24 mouse cellular contexts compared by ENCODE assay signal in genomic region chr2:84955435-84955834, GRCm38 (mm10). TPM values are rescaled to one million over a fixed set of nuclear protein-coding genes. Genes with fewer than 3 reads are reported as not detected.
"Had no signal": no experiment of that assay in that cellular context is flagged by ENCODE, and none has a peak within 500 bp of the region (broad histone marks: within the 10 kb centered on the region; RNA-seq: fewer than 3 reads in every experiment).

No protein-coding gene starts in this region.

- DNase-seq: lung, adult 18-20 months; lung, embryonic 14.5 days; lung, postnatal 10 days; lung, postnatal 4 days; midbrain, embryonic 14.5 days; retina, postnatal 1 day; right cerebral cortex, adult 18-20 months; right cerebral cortex, postnatal 25 days; right cerebral cortex, postnatal 4 days; spleen, adult 18-20 months; thymus, adult 18-20 months; thymus, postnatal 14 days; thymus, postnatal 36 days had no signal

- H3K4me1 ChIP-seq: midbrain, embryonic 10.5 days; midbrain, embryonic 12.5 days; neural tube, embryonic 13.5 days; neural tube, embryonic 15.5 days had no signal

- H3K9me3 ChIP-seq: midbrain, embryonic 10.5 days; midbrain, embryonic 12.5 days; neural tube, embryonic 13.5 days; neural tube, embryonic 15.5 days had no signal

- H3K4me3 ChIP-seq: midbrain, embryonic 10.5 days; midbrain, embryonic 12.5 days; myocyte; neural tube, embryonic 13.5 days; neural tube, embryonic 15.5 days had no signal

- H3K4me2 ChIP-seq: lung, embryonic 14.5 days; midbrain, embryonic 12.5 days; neural tube, embryonic 13.5 days; neural tube, embryonic 15.5 days had no signal

- H3K36me3 ChIP-seq: midbrain, embryonic 12.5 days; neural tube, embryonic 13.5 days; neural tube, embryonic 15.5 days had no signal

- H3K27ac ChIP-seq: midbrain, embryonic 10.5 days; midbrain, embryonic 12.5 days; neural tube, embryonic 13.5 days; neural tube, embryonic 15.5 days had no signal

- H3K27me3 ChIP-seq: midbrain, embryonic 12.5 days; neural tube, embryonic 13.5 days; neural tube, embryonic 15.5 days had no signal

- H3K9ac ChIP-seq: lung, embryonic 14.5 days; midbrain, embryonic 12.5 days; neural tube, embryonic 13.5 days; neural tube, embryonic 15.5 days had no signal

RNA-seq across cellular contexts. Expression of gene Prg2, which starts 24.8 kb away (rescaled TPM):
- total RNA-seq: midbrain, postnatal 0 days had no signal
- polyA plus RNA-seq: lung, embryonic 14.5 days; lung, embryonic 16.5 days; midbrain, embryonic 10.5 days; midbrain, embryonic 12.5 days; midbrain, embryonic 14.5 days; midbrain, postnatal 0 days; myocyte; neural tube, embryonic 11.5 days; stomach, embryonic 14.5 days had no signal

RNA-seq across cellular contexts. Expression of gene Prg3, which starts 32.6 kb away (rescaled TPM):
- total RNA-seq: megakaryocyte-erythroid progenitor cell, adult 5-6 weeks; midbrain, postnatal 0 days had no signal
- polyA plus RNA-seq: lung, embryonic 14.5 days; lung, embryonic 16.5 days; midbrain, embryonic 10.5 days; midbrain, embryonic 12.5 days; midbrain, embryonic 14.5 days; midbrain, postnatal 0 days; myocyte; neural tube, embryonic 11.5 days; neural tube, embryonic 13.5 days; neural tube, embryonic 15.5 days; small intestine, adult 2 months; stomach, embryonic 14.5 days had no signal
